Mouse (Mus musculus): ENCODE data around the gene Pde4d.

The Pde4d gene

GRCm38 (mm10) chr13:108489825-108490224 lies 40.1 kb downstream of the Pde4d start:
- peak; percentile 17 for DNase-seq (ENCODE audit: low read depth)

DNA sequence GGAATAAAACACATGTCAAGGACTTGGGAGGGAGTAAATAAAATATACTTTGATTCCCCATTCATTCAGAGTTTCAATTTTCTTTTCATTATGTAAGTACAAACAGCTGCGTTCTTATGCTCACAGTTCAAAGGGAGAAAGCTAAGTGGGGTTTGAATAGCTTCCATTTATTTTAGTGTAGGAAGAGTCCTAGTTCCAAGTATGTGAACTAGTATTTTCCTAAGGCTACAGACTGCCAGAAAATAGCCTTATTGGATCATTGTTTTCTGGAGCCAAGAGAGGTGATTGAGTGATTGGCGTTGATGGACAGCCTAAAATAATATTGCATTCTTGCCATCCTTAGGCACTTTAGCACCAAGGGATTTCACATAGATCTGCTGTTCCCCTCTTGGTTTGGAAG lies 41.1 kb downstream of the Pde4d start:
- no peak for DNase-seq (ENCODE audit: low read depth)

GRCm38 (mm10) chr13:108492886-108493285 lies 43.1 kb downstream of the Pde4d start:
- DNase-seq (ENCODE audit: low read depth): no peak

GRCm38 (mm10) chr13:108494365-108494764 lies 44.6 kb downstream of the Pde4d start:
- DNase-seq (ENCODE audit: low read depth): no peak

DNA sequence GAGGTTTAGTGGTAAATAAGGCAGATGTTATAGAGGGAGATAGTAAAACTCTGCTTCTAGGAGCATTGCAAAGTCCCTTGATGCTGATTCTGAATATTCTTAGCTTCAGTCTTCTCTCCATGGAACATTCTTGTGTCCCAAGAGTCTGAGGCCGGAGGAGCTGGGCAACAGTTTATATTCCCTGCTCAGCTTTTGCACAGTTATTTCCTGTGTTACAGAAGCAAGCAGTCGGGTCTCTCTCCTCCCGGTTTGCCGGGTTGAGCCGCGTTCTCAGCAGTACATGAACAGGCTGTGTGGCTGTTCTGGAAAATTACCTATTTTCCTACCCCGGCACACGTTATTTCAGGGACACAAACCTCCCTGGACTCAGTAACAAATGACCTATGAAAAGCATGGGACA lies 48.0 kb downstream of the Pde4d start:
- no peak for DNase-seq (ENCODE audit: low read depth)

GRCm38 (mm10) chr13:108498247-108498743 lies 48.5 kb downstream of the Pde4d start:
- DNase-seq (ENCODE audit: low read depth): no peak

DNA sequence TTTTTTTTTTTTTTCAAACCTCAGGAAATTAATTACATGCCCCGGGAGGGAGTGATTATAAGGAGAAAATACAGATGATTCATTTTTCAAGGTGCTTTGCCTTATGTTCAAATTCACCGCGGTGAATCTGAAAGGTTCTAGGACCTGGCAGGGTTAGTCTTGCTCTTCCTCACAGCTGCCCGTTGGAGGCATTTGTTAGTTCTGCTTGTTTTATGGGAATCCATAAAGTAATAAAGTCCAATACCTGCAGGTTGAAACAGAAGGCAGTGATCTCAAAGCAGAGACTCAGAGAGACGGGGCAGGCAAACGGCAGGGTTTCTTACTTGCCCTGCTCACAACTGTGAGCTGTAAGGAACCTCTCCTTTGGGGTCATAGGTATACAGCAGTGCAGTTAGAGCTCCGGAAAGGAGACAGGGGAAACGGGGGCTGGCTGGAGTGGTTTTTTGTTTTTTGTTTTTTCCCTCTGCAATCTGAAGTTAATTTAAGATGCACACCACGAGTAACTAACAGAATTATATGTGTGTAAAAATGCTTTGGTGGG lies 49.1 kb downstream of the Pde4d start:
- DNase-seq (ENCODE audit: low read depth): no peak

- peak; percentile 36 for DNase-seq (ENCODE audit: low read depth)
Observed at GRCm38 (mm10) chr13:108501386-108501785, 51.6 kb downstream of the Pde4d start.

GRCm38 (mm10) chr13:108524548-108524947 lies 74.8 kb downstream of the Pde4d start:
- DNase-seq (ENCODE audit: low read depth): no peak

GRCm38 (mm10) chr13:108524969-108525368 lies 75.2 kb downstream of the Pde4d start:
- DNase-seq (ENCODE audit: low read depth): no peak

DNA sequence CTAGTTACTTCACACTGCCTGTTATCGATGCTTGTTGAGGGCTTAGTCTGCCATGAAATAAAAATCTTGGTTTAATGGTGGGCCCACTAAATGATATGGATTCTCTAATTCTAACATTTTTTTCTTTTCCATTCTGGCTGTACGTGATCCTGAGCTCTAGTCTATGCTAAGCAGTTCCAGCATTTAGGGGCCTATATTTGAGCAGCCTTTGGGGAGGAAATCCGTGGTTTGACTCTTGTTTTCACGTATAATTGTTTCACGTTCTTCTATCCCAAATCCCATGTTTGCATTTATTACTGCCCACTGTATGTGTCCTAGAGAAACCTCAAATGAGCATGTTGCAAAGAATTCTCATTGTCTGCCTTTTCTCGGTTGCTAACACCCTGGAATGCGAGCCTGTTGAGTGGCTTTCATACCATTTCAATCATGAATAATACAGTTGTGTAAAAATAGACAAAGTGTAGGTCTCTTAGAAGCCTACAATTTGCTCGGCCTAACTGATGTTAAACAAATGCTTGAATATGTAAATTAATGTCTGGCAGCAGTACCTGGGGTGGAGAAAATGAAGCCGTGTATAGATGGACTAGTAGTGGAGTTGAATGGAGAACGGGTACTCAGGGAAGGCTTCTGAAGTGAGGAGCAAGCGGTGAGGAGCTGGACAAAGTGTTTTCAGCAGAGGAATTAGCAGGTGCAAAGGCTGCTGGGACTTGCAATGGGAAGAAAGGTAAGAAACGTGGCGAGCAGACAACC lies 76.7 kb downstream of the Pde4d start:
- DNase-seq (ENCODE audit: low read depth): no peak

DNA sequence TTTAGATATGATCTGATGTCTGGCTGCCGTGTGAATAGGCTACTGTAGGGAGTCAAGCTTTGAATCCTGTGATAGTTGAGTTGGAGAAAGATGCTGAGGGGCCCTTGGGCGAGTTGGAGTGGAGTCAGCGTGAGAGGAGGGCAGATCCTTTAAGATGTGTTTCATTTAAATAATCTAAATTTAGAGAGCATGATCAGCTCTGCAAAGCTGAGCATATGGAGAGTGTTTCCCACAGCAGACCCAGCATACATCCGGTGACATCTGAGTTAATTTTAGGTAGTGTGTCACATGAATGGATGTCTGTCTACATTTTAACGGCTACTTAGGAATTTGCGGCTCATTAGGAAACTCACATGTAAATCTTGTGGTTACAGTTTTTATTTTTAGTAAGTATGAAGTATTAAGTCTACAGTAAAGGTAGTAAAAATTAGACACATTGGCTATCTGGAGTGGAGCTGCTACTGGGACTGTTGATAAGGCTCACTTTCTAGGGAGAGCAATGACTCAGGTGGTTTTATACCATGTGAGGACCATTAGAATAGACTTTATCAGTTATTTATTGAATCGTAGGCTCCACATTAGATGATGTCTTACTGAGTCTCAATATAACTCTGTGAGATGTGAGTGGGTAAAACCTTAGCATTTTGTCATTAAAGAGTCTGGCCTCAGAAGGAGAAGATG lies 77.5 kb downstream of the Pde4d start:
- no peak for DNase-seq (ENCODE audit: low read depth)

DNA sequence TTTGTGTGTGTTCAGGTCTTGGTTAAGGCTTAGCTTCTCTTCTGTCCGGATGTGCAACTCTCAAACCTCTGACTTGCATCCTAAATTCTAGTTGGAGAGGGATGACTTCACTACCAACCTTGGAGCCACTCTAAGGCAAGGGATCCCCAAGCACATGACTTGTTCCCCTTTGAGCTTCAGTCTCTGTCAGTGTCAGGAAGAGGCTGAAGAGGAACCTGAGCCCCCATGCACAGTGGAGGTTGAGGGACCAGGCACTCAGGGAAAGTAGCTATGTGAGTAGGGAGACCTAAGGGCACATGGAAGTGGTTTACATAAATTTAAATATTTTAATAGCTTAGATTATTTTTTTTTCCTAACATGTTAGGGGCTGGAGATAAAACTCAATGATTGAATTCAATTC lies 78.6 kb downstream of the Pde4d start:
- no peak for DNase-seq (ENCODE audit: low read depth)

- no peak for DNase-seq (ENCODE audit: low read depth)
Observed at GRCm38 (mm10) chr13:108532875-108533274, 83.1 kb downstream of the Pde4d start.

DNA sequence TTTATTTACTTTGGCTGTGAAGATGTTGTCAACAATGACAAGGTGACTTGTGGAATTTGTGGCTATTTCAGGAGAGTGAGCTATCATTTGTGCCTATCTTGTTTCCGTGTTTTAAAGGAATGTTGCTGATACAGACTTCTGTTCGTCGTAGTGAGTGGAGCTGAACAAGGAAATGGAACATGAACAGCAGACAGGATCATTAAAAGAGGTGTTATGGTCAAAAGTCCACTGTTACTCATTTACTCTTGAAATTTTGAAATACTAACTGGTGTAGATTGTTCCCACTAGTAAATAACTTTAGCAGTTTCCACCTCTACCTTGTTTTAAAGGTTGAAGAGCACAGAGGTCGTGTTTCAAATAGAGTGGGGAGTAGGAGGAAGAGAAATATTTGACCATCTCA lies 86.7 kb downstream of the Pde4d start:
- DNase-seq (ENCODE audit: low read depth): no peak

DNA sequence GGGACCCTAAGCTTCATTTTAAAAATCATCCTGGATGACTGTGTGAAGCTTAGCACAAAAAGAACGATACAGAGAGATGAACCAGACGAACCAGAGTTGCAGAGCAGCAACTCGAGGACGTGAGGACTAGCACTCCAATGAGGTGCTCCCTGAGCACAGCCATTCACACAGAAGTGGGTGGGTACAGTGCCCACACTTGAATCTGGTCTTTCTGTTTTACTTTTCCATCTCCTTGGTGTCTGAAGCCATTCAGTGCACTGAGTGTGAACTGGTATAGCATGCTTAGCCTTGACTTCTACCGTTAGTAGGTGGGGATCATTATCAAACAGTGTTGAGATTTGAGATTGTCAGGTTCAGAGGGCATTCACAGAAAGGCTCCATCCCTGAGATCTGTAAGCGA lies 87.2 kb downstream of the Pde4d start:
- DNase-seq (ENCODE audit: low read depth): no peak

DNA sequence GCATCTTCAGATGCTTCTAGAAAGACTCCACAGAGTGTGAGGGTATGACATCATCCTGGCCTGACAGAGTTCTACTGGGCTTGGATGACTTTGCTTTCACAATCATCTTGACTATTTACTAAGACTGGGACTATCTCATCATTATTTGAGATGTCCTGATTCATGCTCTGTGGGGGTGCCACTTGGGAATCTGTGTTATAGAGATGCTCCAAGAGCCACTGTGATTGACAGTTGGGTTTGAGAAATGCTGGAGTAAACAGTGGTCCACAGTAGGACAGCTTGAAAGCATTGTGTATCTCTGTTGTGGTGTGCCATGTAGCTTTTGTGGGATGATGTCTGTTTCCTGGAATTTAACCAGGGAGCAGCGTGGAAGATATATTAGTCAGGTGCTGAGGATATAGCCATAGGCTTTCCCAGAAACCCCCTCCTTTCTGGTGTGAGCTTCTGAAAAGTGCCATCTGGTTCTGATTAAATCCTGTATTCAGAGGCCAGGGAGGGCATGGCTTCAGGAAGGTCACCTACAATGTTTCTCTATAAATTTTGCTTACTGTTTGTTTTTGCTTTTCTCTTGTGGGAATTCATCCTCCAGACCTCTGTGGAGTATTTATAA lies 89.1 kb downstream of the Pde4d start:
- DNase-seq (ENCODE audit: low read depth): peak; percentile 13

DNA sequence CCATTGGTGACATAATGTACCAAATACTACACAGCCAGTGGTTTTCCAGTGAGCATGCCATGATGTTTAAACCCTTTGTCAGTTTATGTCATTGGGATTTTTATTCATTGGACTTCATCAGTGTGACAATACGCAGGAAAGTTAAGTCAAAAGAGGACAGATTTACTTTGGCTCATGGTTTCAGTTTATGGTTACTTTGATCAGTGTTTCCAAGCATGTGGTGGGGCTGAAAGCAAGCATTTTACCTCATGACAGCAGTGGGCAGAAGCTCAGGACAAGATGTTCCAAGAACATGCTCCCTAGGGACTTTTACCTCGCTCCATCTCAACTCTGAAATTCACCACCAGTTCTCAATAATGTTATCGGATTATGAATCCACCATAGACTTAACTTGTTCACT lies 91.7 kb downstream of the Pde4d start:
- no peak for DNase-seq (ENCODE audit: low read depth)

DNA sequence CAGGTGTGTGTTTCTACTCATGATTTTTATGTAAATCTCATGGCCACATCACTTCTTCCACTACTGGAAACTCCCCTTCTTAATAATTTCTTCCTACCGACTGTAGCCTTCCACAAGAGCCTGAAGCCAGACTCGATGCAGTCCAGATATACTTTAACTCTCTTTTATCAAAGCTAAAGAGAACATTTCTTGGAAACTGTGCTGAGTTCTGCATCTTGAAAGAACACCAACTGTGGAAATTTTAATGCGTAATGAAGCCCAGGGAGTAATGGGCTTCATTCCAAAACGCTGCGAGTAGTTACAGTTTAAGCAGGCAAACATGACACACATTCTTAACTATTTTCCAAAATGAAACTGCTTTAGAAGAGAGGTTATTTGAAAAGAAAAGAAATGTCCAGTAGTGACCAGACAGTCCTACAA lies 92.6 kb downstream of the Pde4d start:
- peak; percentile 80 for DNase-seq (ENCODE audit: low read depth)

- no peak for DNase-seq (ENCODE audit: low read depth)
Observed at GRCm38 (mm10) chr13:108552288-108552687, 102.5 kb downstream of the Pde4d start.

DNA sequence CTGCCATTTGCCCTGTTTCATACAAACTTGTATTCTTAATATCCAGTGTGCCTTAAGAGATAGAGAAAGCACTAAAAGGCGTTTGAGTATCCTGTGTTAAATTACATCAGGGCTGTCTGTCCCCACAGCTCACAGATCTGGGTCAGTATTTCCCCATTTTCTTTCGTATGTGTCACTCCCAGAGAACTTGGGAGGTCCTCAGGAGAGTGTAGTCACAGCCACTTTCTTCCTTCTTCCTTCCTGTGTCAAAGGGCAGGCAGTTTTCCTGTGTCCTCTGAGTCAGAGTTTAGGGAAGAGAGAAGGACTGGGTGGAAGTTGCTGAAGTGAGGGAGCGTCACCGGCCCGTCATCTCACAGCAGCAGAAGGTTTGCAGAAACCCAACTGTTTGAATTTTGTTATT lies 103.2 kb downstream of the Pde4d start:
- no peak for DNase-seq (ENCODE audit: low read depth)

- no peak for DNase-seq (ENCODE audit: low read depth)
Observed at GRCm38 (mm10) chr13:108554901-108555300, 105.2 kb downstream of the Pde4d start.

GRCm38 (mm10) chr13:108596938-108597337 lies 147.2 kb downstream of the Pde4d start:
- DNase-seq (ENCODE audit: low read depth): no peak

Measured in NIH3T3 (cell line).